Mouse (Mus musculus): Measurements from ENCODE around the gene Msh4. TPM values are rescaled to one million over a fixed set of nuclear protein-coding genes. Genes with fewer than 3 reads are reported as not detected.
"Not testable (repeated sequence)": the region's sequence is repeated elsewhere in the genome, so short reads cannot be mapped to it uniquely, and the experiment has no call there.

Msh4 gene
- polyA plus RNA-seq, 1 experiment from 2014 or later: 0.14 TPM

GRCm38 (mm10) chr3:153837593-153837992 lies 68.3 kb downstream of the Msh4 start:
- Histone ChIP-seq H3K4me3 (no peak overlapping the region), H3K27ac (replicated peaks) (no peak overlapping the region), H3K4me2 (replicated peaks) (no peak overlapping the region), H3K27me3 (0 out of 2 replicates have a peak, but pooled peaks cover under 1% of the 10 kb centered on the region), H3K9me3 (no peaks in the 10 kb centered on the region), H3K4me1 (no peaks in the 10 kb centered on the region), H3K36me3 (no peaks in the 10 kb centered on the region), H3K9ac (replicated peaks) (no peak overlapping the region)
- 82% methylated on average over 4 of the region's 4 CpGs for WGBS
- ATAC-seq (ENCODE audit: low FRiP score, low read depth): no peak

GRCm38 (mm10) chr3:153836316-153836715 lies 69.6 kb downstream of the Msh4 start:
- Histone ChIP-seq H3K27ac (replicated peaks) (no peak overlapping the region), H3K4me2 (replicated peaks) (no peak overlapping the region), H3K4me3 (no peak overlapping the region), H3K27me3 (0 out of 2 replicates have a peak, but pooled peaks cover 3% of the 10 kb centered on the region), H3K4me1 (no peaks in the 10 kb centered on the region), H3K36me3 (no peaks in the 10 kb centered on the region), H3K9me3 (no peaks in the 10 kb centered on the region), H3K9ac (replicated peaks) (no peak overlapping the region)
- 69% methylated on average over 3 of the region's 3 CpGs for WGBS
- no peak for ATAC-seq (ENCODE audit: low FRiP score, low read depth)

- H3K27ac ChIP-seq (replicated peaks): no peak overlapping the region
- no peaks in the 10 kb centered on the region for H3K36me3 ChIP-seq
- H3K9me3 ChIP-seq: no peaks in the 10 kb centered on the region
- H3K4me3 ChIP-seq: no peak overlapping the region
- H3K4me2 ChIP-seq (replicated peaks): no peak overlapping the region
- ATAC-seq (ENCODE audit: low FRiP score, low read depth): peak; percentile 65
- 0 out of 2 replicates have a peak, but pooled peaks cover 3% of the 10 kb centered on the region for H3K27me3 ChIP-seq
- H3K9ac ChIP-seq (replicated peaks): no peak overlapping the region
- no peaks in the 10 kb centered on the region for H3K4me1 ChIP-seq
- 64% methylated on average over 7 of the region's 7 CpGs for WGBS
Measured at GRCm38 (mm10) chr3:153835455-153836086, 70.4 kb downstream of the Msh4 start.

- H3K27me3 ChIP-seq: 0 out of 2 replicates have a peak, but pooled peaks cover 3% of the 10 kb centered on the region
- WGBS: 87% methylated on average over 4 of the region's 4 CpGs
- no peak overlapping the region for H3K27ac ChIP-seq (replicated peaks)
- no peaks in the 10 kb centered on the region for H3K4me1 ChIP-seq
- no peak overlapping the region for H3K4me2 ChIP-seq (replicated peaks)
- no peak overlapping the region for H3K4me3 ChIP-seq
- H3K36me3 ChIP-seq: no peaks in the 10 kb centered on the region
- no peaks in the 10 kb centered on the region for H3K9me3 ChIP-seq
- ATAC-seq (ENCODE audit: low FRiP score, low read depth): no peak
- H3K9ac ChIP-seq (replicated peaks): no peak overlapping the region
Measured at GRCm38 (mm10) chr3:153834071-153834470, 71.9 kb downstream of the Msh4 start.

GRCm38 (mm10) chr3:153832654-153832945 lies 73.3 kb downstream of the Msh4 start:
- Histone ChIP-seq H3K4me1 (no peaks in the 10 kb centered on the region), H3K9me3 (no peaks in the 10 kb centered on the region), H3K27ac (replicated peaks) (no peak overlapping the region), H3K27me3 (0 out of 2 replicates have a peak, but pooled peaks cover 3% of the 10 kb centered on the region), H3K9ac (replicated peaks) (no peak overlapping the region), H3K4me3 (no peak overlapping the region), H3K4me2 (replicated peaks) (no peak overlapping the region), H3K36me3 (no peaks in the 10 kb centered on the region)
- ATAC-seq (ENCODE audit: low FRiP score, low read depth): no peak
- 38% methylated on average over 6 of the region's 6 CpGs for WGBS

- ATAC-seq (ENCODE audit: low FRiP score, low read depth): no peak
- Histone ChIP-seq H3K4me1 (no peaks in the 10 kb centered on the region), H3K4me3 (no peak overlapping the region), H3K27ac (replicated peaks) (no peak overlapping the region), H3K9ac (replicated peaks) (no peak overlapping the region), H3K36me3 (no peaks in the 10 kb centered on the region), H3K9me3 (no peaks in the 10 kb centered on the region), H3K4me2 (replicated peaks) (no peak overlapping the region), H3K27me3 (0 out of 2 replicates have a peak, but pooled peaks cover 3% of the 10 kb centered on the region)
- 79% methylated on average over 4 of the region's 4 CpGs for WGBS
Measured at GRCm38 (mm10) chr3:153831873-153832653, 73.9 kb downstream of the Msh4 start.

GRCm38 (mm10) chr3:153831014-153831872 lies 74.7 kb downstream of the Msh4 start:
- no peak overlapping the region for H3K4me3 ChIP-seq
- ATAC-seq (ENCODE audit: low FRiP score, low read depth): no peak
- no peaks in the 10 kb centered on the region for H3K9me3 ChIP-seq
- H3K27me3 ChIP-seq: 0 out of 2 replicates have a peak, but pooled peaks cover 3% of the 10 kb centered on the region
- no peaks in the 10 kb centered on the region for H3K36me3 ChIP-seq
- H3K4me2 ChIP-seq (replicated peaks): no peak overlapping the region
- no peak overlapping the region for H3K9ac ChIP-seq (replicated peaks)
- no peak overlapping the region for H3K27ac ChIP-seq (replicated peaks)
- no peaks in the 10 kb centered on the region for H3K4me1 ChIP-seq
- 71% methylated on average over 11 of the region's 11 CpGs for WGBS

- not testable (repeated sequence) for H3K36me3 ChIP-seq; ATAC-seq (ENCODE audit: low FRiP score, low read depth); H3K27ac ChIP-seq (replicated peaks); H3K9me3 ChIP-seq; H3K27me3 ChIP-seq; H3K4me2 ChIP-seq (replicated peaks); H3K4me1 ChIP-seq; H3K4me3 ChIP-seq; H3K9ac ChIP-seq (replicated peaks)
- 91% methylated on average over 3 of the region's 3 CpGs for WGBS
Measured at GRCm38 (mm10) chr3:153829788-153830187, 76.2 kb downstream of the Msh4 start.

- Histone ChIP-seq H3K27ac (replicated peaks) (no peak overlapping the region), H3K9ac (replicated peaks) (no peak overlapping the region), H3K9me3 (no peaks in the 10 kb centered on the region), H3K36me3 (no peaks in the 10 kb centered on the region), H3K4me3 (no peak overlapping the region), H3K4me1 (peaks cover 8% of the 10 kb centered on the region; the same call in 1 of the 2 replicates), H3K4me2 (replicated peaks) (no peak overlapping the region), H3K27me3 (no peaks in the 10 kb centered on the region)
- ATAC-seq (ENCODE audit: low FRiP score, low read depth): no peak
- 47% methylated on average over 6 of the region's 6 CpGs for WGBS
Measured at GRCm38 (mm10) chr3:153826616-153827015, 79.3 kb downstream of the Msh4 start.

- Histone ChIP-seq H3K4me3 (no peak overlapping the region), H3K27ac (replicated peaks) (no peak overlapping the region), H3K4me1 (peaks cover 8% of the 10 kb centered on the region; the same call in 1 of the 2 replicates), H3K9me3 (no peaks in the 10 kb centered on the region), H3K27me3 (no peaks in the 10 kb centered on the region), H3K36me3 (no peaks in the 10 kb centered on the region), H3K9ac (replicated peaks) (no peak overlapping the region), H3K4me2 (replicated peaks) (no peak overlapping the region)
- 95% methylated on average over 10 of the region's 10 CpGs for WGBS
- no peak for ATAC-seq (ENCODE audit: low FRiP score, low read depth)
Measured at GRCm38 (mm10) chr3:153825197-153825596, 80.7 kb downstream of the Msh4 start.

GRCm38 (mm10) chr3:153823671-153824515 lies 82.0 kb downstream of the Msh4 start:
- Histone ChIP-seq H3K9ac (replicated peaks) (no peak overlapping the region), H3K27me3 (no peaks in the 10 kb centered on the region), H3K4me1 (peaks cover 10% of the 10 kb centered on the region; the same call in 1 of the 2 replicates), H3K36me3 (no peaks in the 10 kb centered on the region), H3K9me3 (no peaks in the 10 kb centered on the region), H3K4me3 (no peak overlapping the region), H3K27ac (replicated peaks) (no peak overlapping the region), H3K4me2 (replicated peaks) (no peak overlapping the region)
- WGBS: 70% methylated on average over 11 of the region's 11 CpGs
- ATAC-seq (ENCODE audit: low FRiP score, low read depth): no peak
